Mouse (Mus musculus) heart, postnatal 10 days (tissue): ENCODE measurements around the gene Ssbp4. TPM values are rescaled to one million over a fixed set of nuclear protein-coding genes. Genes with fewer than 3 reads are reported as not detected.
A peak's percentile ranks its signal among the peaks of the same experiment; 100 is the strongest.
"Not testable (repeated sequence)": the region's sequence is repeated elsewhere in the genome, so short reads cannot be mapped to it uniquely, and the experiment has no call there.

Experiments used
- DNase-seq, 2 experiments: peaks; one replicate each; pipeline ENCODE4 v3.0.0; 2021
- intact Hi-C: fragments of 180-260 bp; cut with DNase I; formaldehyde crosslinking; loops from one replicate; pipeline ENCODE4 v1.15.1; 2025
- total RNA-seq, 2 experiments: library from RNA; stranded (reverse); gene quantifications; 2 replicates each; pipeline ENCODE4 v1.2.3; 2021

Ssbp4 gene
- total RNA-seq, 2 experiments from 2014 or later: 54.7 to 55.6 TPM

DNA sequence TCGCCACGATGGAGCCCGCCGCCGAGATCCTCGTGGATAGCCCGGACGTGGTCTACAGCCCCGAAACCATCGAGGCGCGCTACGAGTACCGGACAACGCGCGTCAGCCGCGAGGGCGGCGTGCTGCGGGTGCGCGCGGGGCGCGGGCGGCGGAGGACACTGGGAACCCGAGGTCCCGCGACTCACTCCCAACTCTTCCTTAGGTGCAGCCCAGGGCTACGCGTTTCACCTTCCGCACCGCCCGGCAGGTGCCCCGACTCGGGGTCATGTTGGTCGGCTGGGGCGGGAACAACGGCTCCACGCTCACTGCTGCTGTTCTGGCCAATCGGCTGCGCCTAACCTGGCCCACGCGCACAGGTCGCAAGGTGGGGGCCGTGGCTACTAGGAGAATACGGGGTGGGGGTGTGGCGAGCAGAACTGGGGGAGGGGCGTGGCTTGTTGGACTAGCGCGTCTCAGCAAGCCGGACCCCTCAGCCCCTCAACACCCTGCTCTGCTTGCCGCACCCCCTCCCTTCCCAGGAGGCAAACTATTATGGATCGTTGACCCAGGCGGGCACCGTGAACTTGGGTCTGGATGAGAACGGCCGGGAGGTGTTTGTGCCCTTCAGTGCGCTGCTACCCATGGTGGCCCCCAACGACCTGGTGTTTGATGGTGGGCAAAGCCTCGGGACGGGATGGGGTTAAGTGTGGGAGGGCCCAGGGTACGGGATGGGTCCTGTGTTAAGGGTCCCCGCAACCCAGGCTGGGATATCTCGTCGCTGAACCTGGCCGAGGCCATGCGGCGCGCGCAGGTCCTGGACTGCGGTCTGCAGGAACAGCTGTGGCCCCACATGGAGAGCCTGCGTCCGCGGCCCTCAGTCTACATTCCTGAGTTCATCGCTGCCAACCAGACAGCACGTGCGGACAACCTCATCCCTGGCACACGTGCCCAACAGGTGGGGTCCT lies 13.8 kb downstream of the Ssbp4 start:
- intact Hi-C loops: no loop called here
- no peak for DNase-seq

DNA sequence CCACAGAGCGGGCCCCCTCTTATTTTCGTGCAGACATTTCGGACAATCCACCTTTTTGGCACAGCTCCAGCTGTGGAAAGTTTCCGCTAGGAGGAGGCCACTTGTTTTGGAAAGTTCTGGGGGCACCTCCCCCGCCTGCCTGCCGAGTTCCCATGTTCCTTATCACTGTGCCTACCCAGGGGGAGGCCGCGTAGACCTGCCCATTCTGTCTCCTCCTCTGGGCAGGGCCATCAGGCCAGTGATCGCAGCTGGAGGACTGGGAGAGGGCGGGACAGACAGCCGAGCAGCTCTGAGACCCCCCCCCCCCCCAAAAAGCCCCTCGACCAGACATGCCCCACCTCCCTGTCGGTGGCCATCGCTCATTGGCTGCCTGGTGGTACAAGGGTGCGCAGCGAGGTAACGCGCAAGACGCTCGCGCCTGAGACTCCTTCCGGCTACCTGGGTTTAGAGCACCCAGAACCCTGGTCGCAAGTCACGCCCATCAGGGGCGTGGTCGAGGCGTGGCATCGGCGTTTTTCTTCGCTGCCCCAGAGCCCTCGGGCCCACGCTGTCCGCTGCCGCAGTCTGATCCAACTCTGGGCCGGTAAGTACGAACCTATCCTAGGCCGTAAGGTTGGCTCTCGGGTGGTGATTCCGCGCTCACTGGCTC lies 14.6 kb downstream of the Ssbp4 start, which contains the start of gene Isyna1:
Gene Isyna1 (plus strand): TSS at position 413 of the 649 bp plus-strand sequence.
- intact Hi-C loops: no loop called here
- peak; percentile 83 to 86 for DNase-seq

DNA sequence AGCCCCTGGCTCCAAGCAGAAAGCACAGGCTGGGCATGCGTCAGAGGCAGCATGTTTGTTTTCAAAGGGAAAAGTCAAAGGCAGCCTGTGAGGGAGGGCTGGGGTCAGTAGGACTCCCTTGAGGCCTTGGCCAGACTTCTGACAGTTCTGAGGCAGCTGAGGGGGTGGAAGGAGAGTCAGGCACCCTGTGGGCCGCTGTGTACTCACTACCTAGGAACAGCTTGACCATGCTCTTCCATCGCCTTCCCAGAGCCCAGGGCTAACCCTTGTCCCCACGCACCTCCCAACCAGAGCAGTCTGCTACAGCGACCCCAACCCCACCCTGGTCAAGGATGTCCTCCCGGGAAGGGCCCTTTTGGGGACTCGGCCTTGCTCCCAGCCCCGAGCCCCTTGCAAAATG lies 15.5 kb downstream of the Ssbp4 start:
- intact Hi-C loops: no loop called here
- DNase-seq: no peak

DNA sequence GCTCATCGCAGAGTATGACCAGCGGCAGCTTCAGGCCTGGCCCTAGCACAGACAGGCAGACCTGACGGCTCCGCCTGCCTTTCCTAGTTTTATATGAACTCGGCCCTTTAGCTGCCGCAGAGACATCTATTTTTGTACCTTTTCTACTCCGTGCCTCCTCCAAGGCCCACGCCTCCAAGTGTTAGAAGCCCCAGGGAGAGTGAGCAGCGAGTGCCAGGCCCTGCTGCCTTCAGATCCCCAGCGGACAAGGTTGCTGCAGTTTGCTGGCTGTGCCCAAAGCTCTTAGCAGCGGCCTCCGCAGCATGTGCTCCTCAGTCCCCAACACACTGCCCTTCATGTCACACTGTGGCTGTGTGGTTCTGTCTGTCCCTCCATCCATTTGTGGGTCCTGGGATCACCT lies 17.1 kb downstream of the Ssbp4 start:
- intact Hi-C loops: no loop called here
- DNase-seq: no peak

DNA sequence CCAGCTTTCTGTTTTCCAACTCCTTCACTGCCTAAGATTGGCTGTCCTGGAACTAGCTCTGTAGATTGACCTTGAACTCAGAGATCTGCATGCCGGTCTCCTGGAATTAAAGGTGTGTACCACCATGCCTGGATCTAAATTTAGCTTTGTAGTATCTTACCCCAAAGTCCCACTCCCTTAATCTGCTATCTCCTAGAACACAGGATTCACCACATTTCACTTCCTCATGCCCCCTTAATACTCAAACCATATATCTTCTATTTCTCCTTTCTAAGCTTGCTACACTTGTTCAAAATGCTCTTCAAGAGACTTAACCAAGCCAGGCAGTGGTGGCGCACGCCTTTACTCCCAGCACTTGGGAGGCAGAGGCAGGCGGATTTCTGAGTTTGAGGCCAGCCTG lies 20.7 kb downstream of the Ssbp4 start:
- intact Hi-C loops: loop anchor here (5.0 kb wide), 2 partner anchors 66 to 206 kb away; no protein-coding TSS in a partner anchor
- DNase-seq: not testable (repeated sequence)

DNA sequence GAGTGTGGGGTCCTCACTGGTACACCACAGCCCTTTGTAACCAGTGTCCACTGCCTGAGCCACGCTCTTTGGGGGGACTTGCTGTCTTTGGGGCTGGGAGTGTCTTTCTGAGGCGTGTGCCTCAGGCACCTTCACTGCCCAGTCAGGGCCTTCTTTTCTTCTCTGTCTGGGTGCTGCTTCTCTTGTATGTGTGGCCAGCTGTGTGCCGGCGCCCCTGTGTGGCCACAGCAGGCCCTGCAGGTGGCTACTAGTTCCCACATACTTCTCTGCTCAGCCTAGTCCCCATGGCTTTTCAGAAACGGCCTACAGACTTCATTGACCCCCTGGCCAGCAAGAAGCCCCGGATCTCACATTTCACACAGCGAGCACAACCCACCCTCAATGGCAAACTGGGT lies 23.4 kb downstream of the Ssbp4 start:
- intact Hi-C loops: loop anchor here (1.0 to 5.0 kb wide), 3 partner anchors 25 to 203 kb away; no protein-coding TSS in a partner anchor
- DNase-seq: peak; percentile 80 to 81

DNA sequence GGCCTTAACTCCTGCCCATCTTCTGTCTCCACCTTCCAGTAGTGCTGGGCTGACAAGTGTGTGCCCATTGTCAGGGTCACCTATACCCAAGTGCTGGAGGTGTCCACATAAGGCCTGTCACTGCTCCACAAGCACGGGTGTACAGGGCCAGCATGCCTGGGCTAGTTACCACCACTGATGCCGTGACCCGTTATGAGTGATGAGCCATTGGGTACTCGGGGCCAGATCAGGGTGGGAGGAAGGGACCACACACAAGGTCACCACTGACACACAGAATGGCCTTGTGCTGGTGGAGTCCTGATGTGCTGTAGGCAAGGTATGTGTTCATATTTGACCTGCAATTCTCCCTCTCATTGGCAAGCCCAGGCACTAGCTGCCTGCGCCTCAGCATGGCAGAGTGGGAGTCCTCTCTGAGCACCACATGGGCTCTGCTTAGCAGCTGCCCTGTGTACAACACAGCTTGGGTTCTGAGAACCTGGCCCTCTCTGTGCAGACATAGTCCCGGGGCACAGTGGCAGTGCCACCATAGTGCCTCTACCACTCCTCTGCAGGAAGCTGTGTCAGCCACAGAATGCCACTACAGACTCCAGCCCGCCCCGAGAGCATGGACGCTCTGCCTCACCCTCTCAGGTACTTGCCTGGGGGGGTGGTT lies 23.9 kb downstream of the Ssbp4 start:
- DNase-seq: no peak
- intact Hi-C loops: loop anchor here (1.0 to 5.0 kb wide), 3 partner anchors 24 to 202 kb away; no protein-coding TSS in a partner anchor

DNA sequence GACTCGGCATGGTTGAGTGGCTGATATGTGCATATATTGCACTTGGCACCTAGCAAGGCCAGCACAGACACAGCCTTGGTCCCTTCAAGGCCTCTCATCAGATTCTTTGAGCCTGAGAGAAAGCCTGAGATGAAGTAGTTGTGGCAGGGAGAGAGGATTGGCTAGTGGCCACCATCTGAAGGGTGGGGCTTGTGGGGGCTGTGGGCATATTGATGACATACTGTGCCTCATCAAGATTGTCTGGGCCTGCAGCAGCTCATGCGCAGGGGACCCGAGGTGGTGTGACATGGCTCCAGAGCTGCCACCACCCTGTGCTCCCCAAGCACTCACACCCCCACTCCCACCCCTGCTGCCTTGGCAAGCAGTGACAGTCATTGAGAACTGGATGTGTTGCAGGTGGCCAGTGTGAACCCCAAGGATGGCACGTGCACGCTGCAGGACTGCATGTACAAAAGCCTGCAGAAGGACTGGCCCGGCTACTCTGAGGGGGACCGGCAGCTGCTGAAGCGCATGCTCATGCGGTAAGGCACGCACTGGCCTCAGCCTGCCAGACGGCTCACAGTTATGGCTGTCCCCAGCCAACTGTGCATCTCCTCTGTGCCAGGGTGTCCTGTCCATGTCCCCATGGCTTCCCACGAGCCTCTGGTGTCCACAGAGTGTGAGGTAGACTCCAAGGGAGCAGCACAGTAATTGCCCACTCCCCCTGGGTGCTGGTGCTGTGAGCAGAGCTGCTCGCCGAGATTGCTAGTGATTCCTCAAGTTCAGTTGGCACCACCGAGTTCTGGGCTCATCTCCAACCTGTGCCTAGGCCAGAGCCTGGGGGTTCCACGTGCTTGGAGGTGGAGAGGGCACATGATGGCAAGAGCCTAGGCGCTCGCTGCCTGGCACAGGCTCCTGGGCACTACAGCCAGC lies 24.9 kb downstream of the Ssbp4 start:
- DNase-seq: no peak
- intact Hi-C loops: no loop called here

DNA sequence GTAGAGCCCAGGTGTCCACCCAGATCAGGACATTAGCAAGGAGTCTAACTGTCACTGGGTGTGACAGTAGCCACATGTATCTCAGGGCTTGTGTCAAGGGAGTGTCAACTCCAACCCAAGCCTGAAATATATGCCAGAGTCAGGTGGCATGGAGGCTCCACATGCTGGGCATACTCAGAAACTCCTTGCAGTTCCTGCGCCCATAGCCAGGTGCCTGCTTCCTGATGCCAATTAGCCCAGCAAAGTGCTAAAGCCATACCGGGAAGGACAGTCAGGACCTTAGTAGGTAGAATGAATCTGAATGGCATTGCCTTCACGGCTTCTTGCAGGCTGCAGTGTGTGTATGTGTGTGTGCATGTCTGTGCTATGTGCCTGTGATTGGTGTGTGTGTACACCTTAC lies 31.5 kb downstream of the Ssbp4 start:
- intact Hi-C loops: no loop called here
- DNase-seq: no peak

DNA sequence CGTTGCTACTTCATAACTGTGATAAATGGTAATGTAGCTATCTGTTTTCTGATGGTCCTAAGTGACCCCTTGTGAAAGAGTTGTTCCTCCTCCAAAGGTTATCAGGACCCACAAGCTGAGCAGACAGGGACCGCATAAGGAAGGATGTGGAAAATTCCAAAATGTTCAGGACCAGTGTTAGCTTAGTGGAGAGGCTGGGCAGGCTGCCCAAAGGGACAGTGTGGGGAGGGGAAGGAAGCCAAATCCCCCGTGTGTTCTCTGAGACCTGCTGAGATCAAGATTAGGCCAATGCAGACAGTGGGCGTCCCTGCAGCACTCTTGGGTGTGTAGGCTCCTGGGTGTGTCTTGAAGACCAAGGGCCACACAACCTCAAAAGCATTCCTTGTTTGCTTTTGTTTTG lies 33.8 kb downstream of the Ssbp4 start:
- peak; percentile 61 to 68 for DNase-seq
- intact Hi-C loops: no loop called here

DNA sequence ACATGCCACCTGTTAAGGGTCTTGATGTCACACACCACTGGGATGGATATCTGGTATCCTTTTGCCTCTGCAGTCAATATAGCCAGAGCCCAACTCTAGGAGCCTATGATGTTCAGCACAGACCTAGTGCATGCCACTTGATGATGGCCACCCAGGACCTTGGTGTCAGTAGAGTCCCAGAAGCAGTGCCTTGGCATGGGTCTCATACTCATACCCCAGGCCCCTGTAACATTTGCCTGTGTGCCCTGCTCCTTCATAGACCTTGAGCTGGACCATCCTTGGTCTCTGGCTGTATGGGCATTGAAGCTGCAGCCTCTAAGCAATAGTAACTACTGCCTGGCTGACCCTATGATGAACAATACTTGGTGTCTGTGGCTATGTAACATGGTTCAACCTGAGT lies 34.4 kb downstream of the Ssbp4 start:
- no peak for DNase-seq
- intact Hi-C loops: no loop called here

DNA sequence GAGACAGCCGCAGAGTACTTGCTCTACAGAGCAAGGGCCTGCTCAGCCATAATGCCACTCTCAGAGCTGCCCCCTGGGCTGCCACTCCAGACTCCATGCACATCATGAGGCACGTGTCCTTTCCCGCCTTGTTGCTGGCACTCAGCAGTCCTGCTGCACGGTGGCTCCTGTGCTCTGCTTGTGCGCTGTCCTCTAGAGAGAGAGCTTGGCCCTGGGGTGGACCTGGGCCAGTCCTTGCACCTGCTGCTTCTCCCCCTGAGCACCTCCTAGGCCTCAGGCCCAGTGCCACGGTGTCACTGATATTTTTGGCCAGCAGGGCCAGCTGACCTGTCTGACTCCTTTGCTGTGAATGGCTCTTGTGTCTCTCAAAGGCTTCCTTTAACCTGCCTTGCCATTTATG lies 37.7 kb downstream of the Ssbp4 start:
- intact Hi-C loops: no loop called here
- peak; percentile 76 to 85 for DNase-seq

DNA sequence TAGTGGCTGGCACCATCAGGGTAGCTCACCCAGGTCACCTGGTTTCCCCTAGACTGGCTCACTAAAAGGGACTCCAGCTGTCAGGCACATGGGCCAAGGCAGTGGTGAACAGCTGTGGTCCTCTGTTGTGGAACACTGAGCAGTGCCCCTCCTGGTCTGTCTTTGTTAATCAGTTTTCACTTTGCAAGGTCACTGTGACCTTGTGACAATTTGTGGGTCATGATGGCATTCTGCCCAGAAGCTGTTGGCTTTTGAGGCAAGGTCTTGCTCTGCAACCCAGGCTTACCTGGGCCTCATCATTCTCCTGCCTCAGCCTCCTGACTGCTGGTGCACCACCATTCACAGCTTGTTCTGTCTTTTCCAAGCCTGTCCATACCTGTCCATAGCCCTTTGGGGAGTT lies 38.3 kb downstream of the Ssbp4 start:
- intact Hi-C loops: no loop called here
- DNase-seq: no peak

DNA sequence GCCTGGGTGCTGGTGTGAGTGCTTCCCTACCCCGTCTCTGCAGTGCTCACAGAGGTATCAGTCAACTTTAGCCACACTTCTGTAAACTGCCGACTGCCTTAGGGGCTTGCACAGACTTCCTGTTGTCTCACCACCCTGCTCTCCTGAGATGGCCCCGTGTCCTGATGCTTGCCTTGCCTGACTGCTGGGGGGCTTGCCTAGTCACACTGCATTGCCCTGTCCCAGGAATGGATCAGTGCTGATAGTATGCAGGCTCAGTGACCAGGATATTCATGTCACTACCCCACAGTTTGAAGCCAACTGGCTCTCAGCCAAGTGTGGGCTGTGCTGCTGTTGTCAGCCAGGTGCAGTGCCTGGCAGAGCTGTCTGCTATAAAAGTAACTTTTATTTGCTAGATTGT lies 43.1 kb downstream of the Ssbp4 start:
- intact Hi-C loops: no loop called here
- DNase-seq: peak; percentile 66 to 75

DNA sequence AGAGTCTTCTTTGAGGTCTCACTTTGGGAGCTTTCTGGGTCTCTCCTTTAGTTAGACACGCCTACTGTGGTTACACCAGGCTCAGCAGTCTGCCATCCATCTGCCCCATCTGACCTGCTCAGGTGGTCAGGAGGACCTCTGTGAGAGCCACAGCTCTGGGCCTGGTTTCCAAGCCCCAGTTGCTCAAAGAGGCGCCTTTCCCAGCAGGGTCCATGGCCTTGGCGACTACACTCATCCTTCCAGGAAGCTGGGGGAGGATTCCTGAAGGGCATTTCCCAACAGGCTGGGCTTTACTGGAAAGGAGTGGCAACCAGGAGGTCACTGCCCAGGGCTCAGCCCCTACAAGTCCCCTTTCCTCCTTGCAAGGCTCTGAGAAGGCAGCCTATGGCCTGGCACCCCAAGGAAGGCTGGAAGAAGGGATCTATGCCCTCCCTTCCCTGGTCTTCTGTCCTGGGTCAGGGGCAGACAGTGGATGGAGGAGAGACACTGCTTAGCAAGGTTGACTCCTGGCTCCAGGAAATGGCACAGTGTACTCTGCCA lies 43.9 kb downstream of the Ssbp4 start:
- intact Hi-C loops: no loop called here
- no peak for DNase-seq

DNA sequence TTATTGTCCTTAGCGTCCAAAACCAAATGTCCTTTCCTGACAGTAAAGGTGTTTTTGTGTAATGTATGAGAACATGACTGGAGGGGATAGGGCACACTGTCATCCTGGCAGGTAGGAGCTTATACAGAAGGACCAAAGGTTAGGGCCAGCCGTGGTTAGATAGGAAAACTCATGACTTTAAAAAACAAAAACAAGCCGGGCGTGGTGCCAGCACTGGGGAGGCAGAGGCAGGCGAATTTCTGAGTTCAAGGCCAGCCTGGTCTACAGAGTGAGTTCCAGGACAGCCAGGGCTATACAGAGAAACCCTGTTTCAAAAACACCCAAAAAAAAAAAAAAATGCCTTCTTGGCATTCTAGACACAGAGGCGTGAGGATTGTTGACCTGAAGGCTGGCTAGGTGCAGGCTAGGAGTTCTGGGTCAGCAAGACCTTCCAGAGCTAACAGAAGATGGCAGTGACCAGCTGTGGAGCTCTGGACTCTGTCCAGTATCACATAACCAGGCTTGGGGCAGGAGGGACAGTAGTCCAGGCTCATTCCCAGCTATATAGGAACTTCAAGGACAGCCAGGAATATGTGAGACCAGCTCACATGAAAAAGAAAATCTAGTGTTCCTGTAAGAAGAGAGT lies 44.8 kb downstream of the Ssbp4 start:
- DNase-seq: no peak
- intact Hi-C loops: no loop called here

DNA sequence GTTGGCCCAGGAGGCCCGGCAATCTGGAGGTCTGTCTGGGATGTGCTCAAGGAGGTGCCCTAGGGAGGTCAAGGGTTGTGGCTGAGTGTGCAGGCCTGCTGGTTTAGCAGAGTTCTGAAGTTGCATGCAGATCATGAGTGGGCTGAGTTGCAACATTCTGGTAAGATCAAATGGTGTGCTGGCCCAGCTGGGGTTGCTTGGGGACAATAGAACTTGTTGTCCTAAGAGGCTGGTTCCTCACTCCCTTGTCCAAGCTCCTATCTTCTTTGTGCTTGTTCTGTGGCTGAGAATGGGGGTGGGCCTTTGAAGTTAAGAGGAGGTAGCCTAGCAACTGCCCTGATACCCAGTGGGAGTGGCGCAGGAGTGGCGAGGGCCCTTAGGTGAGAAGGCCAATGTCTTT lies 45.9 kb downstream of the Ssbp4 start:
- peak in 1 of 2 experiments; percentile 56 for DNase-seq
- intact Hi-C loops: no loop called here

DNA sequence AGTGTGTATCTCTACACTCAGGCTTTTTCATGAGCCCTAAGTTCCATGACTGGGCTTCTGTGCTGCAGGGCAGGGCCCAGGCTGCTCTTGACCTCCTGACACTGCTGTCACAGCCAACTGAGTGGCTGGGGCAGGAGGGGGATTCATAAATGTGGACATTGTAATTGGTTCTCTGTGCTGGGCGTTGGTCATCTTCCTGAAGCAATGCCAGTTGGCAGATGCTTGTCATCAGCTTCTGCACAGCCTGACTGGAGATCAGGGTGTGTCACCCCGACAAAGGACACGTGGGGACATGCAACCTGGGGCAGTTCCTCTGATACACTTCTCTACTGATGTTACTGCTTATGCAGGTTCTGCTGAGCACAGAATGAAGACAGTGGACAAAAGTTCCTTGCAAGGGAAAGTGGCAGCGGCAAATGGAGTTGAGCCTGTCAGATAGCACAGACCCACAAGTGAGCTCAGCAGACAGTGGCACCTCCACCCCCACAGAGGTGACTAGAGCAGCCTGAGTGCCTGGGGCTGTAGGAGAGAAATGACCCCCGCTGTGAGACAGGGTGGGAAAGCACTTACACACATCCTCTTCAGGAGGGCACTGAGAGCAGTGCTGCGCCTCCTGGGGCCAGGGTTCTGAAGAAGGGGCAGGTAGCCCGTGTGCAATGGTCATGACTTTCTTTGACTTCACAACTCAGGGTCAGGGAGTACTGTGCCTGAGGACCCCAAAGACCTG lies 46.7 kb downstream of the Ssbp4 start:
- intact Hi-C loops: no loop called here
- peak; percentile 79 to 82 for DNase-seq

DNA sequence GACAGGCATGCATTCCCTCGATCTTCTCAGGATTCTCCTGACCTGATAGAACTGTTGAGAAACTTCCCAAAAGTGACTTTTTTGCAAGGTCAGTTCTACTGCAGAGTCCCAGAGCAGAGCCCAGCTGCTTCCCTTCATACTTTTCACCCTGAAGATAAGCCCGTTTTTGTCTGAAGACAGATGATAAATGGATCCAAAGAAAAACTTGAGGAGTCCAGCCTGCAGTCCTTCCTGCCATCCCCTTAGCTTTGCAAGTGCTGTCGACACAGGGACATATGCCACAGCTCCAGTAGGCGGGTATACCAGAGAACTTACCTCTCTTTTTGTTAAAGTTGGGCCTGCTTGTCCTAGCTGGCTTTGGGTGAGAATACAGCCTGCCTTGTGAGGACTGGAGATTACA lies 47.3 kb downstream of the Ssbp4 start:
- intact Hi-C loops: no loop called here
- peak; percentile 40 to 42 for DNase-seq
